Mouse (Mus musculus) embryonic facial prominence, embryonic 11.5 days (tissue): ENCODE results near the gene Atp5b. TPM values are rescaled to one million over a fixed set of nuclear protein-coding genes. Genes with fewer than 3 reads are reported as not detected.
"Not testable (repeated sequence)": the region's sequence is repeated elsewhere in the genome, so short reads cannot be mapped to it uniquely, and the experiment has no call there.

Experiments
- ATAC-seq: fragments of 200-750 bp; cut with Nextera tagmentation; replicated peaks from 2 replicates; pipeline ENCODE4 v1.8.0; 2017; ENCODE audit warnings: low read depth; ENCODE audit not compliant: insufficient number of reproducible peaks, low FRiP score, low TSS enrichment
- DNase-seq: peaks from one replicate; pipeline ENCODE4 v3.0.0-alpha.2; 2015; ENCODE audit warnings: low spot score
- H3K27ac ChIP-seq: fragments of 300-500 bp; sonication (generic); replicated peaks from 2 replicates; pipeline ENCODE4 v1.5.1; 2014; ENCODE audit warnings: mild to moderate bottlenecking, low read depth, low read length, control low read depth
- H3K27me3 ChIP-seq: fragments of 300-500 bp; sonication (generic); 2 replicates; pipeline ENCODE4 v1.6.1; 2014; ENCODE audit warnings: mild to moderate bottlenecking, low read length, moderate library complexity, mixed read lengths; ENCODE audit not compliant: control insufficient read depth, insufficient read depth
- H3K36me3 ChIP-seq: fragments of 300-500 bp; sonication (generic); replicated peaks from 2 replicates; pipeline ENCODE4 v1.6.1; 2014; ENCODE audit warnings: low read depth, mild to moderate bottlenecking, low read length, moderate library complexity, mixed read lengths; ENCODE audit not compliant: control insufficient read depth, insufficient read depth
- H3K4me1 ChIP-seq: fragments of 300-500 bp; sonication (generic); 2 replicates; pipeline ENCODE4 v1.6.1; 2014; ENCODE audit warnings: low read length, mixed read lengths; ENCODE audit not compliant: control insufficient read depth, insufficient read depth
- H3K4me2 ChIP-seq: fragments of 300-500 bp; sonication (generic); 2 replicates; pipeline ENCODE4 v1.6.1; 2014; ENCODE audit warnings: low read depth, mild to moderate bottlenecking, control low read depth, low read length, moderate library complexity
- H3K4me3 ChIP-seq: fragments of 300-500 bp; sonication (generic); 2 replicates; pipeline ENCODE4 v1.5.1; 2014; ENCODE audit warnings: low read depth, low read length, control low read depth
- H3K9ac ChIP-seq: fragments of 300-500 bp; sonication (generic); replicated peaks from 2 replicates; pipeline ENCODE4 v1.6.1; 2014; ENCODE audit warnings: mild to moderate bottlenecking, control low read depth, low read length
- H3K9me3 ChIP-seq: fragments of 300-500 bp; sonication (generic); replicated peaks from 2 replicates; pipeline ENCODE4 v1.6.1; 2016; ENCODE audit warnings: mild to moderate bottlenecking, low read length, inconsistent platforms, mixed read lengths; ENCODE audit not compliant: control insufficient read depth
- WGBS: fragments of 180-500 bp; shearing (Covaris S2); extraction: QIAGEN DNeasy Blood & Tissue Kit; methylation state at CpG from one replicate; pipeline ENCODE4 v1.1.7; 2014; 5-methylcytosine and 5-hydroxymethylcytosine counted together
- polyA plus RNA-seq: library from polyadenylated mRNA; unstranded; fragments of >200 nt; fragmentation: Nextera tagmentation; extraction: Ambion mirVana; gene quantifications from 2 replicates; pipeline ENCODE4 v1.2.1, GENCODE M21; 2014

Atp5b gene
- polyA plus RNA-seq, 1 experiment from 2014 or later, result 2,412 TPM

GRCm38 (mm10) chr10:128043041-128043835 lies 39.8 kb upstream of the Atp5b start:
- WGBS, result 81% methylated on average over 3 of the region's 3 CpGs
- H3K27me3 ChIP-seq, result no peaks in the 10 kb centered on the region
- H3K9me3 ChIP-seq, result no peaks in the 10 kb centered on the region
- DNase-seq, result no peak
- no peak overlapping the region for H3K4me2 ChIP-seq
- no peak overlapping the region for H3K27ac ChIP-seq
- H3K4me1 ChIP-seq, result no peaks in the 10 kb centered on the region
- H3K9ac ChIP-seq, result no peak overlapping the region
- no peak for ATAC-seq
- H3K4me3 ChIP-seq, result no peak overlapping the region
- peaks cover 18% of the 10 kb centered on the region for H3K36me3 ChIP-seq

- ATAC-seq, result no peak
- DNase-seq, result no peak
- Histone ChIP-seq H3K36me3 (peaks cover 24% of the 10 kb centered on the region), H3K4me1 (no peaks in the 10 kb centered on the region), H3K27ac (no peak overlapping the region), H3K9ac (no peak overlapping the region), H3K4me2 (no peak overlapping the region), H3K27me3 (no peaks in the 10 kb centered on the region), H3K4me3 (no peak overlapping the region), H3K9me3 (no peaks in the 10 kb centered on the region)
- 94% methylated on average over 8 of the region's 8 CpGs for WGBS
These were observed 34.9 kb upstream of the Atp5b start for GRCm38 (mm10) chr10:128048157-128048556.

- no peak overlapping the region for H3K9ac ChIP-seq
- peaks cover 22% of the 10 kb centered on the region for H3K36me3 ChIP-seq
- H3K4me1 ChIP-seq, result no peaks in the 10 kb centered on the region
- no peak overlapping the region for H3K27ac ChIP-seq
- no peak overlapping the region for H3K4me2 ChIP-seq
- H3K4me3 ChIP-seq, result no peak overlapping the region
- no peak for ATAC-seq
- H3K27me3 ChIP-seq, result no peaks in the 10 kb centered on the region
- H3K9me3 ChIP-seq, result no peaks in the 10 kb centered on the region
- no peak for DNase-seq
- WGBS, result 96% methylated on average over 2 of the region's 2 CpGs
These were observed 33.3 kb upstream of the Atp5b start for GRCm38 (mm10) chr10:128049741-128050140.

- H3K27ac ChIP-seq, result no peak overlapping the region
- ATAC-seq, result no peak
- H3K36me3 ChIP-seq, result peaks cover 22% of the 10 kb centered on the region
These were observed 32.7 kb upstream of the Atp5b start for GRCm38 (mm10) chr10:128050355-128050754.

GRCm38 (mm10) chr10:128051589-128051988 lies 31.5 kb upstream of the Atp5b start:
- WGBS, result 95% methylated on average over 5 of the region's 5 CpGs
- peaks cover 12% of the 10 kb centered on the region for H3K36me3 ChIP-seq
- no peak for ATAC-seq

More at GRCm38 (mm10) chr10:128050355-128050754, 32.7 kb upstream of the Atp5b start:
- 83% methylated on average over 2 of the region's 2 CpGs for WGBS
- no peak overlapping the region for H3K4me2 ChIP-seq
- H3K4me1 ChIP-seq, result no peaks in the 10 kb centered on the region
- no peaks in the 10 kb centered on the region for H3K9me3 ChIP-seq
- no peak overlapping the region for H3K9ac ChIP-seq
- DNase-seq, result no peak
- H3K4me3 ChIP-seq, result no peak overlapping the region
- no peaks in the 10 kb centered on the region for H3K27me3 ChIP-seq

GRCm38 (mm10) chr10:128052136-128052535 lies 30.9 kb upstream of the Atp5b start:
- not testable (repeated sequence) for H3K4me3 ChIP-seq, H3K9ac ChIP-seq, H3K27ac ChIP-seq, H3K4me2 ChIP-seq, ATAC-seq, H3K27me3 ChIP-seq, H3K36me3 ChIP-seq, DNase-seq, H3K4me1 ChIP-seq, H3K9me3 ChIP-seq
- WGBS, result 100% methylated on average over 1 of the region's 2 CpGs

More at GRCm38 (mm10) chr10:128051589-128051988, 31.5 kb upstream of the Atp5b start:
- no peaks in the 10 kb centered on the region for H3K9me3 ChIP-seq
- H3K9ac ChIP-seq, result no peak overlapping the region
- DNase-seq, result no peak
- H3K4me3 ChIP-seq, result no peak overlapping the region
- H3K27ac ChIP-seq, result no peak overlapping the region
- no peaks in the 10 kb centered on the region for H3K27me3 ChIP-seq
- H3K4me1 ChIP-seq, result no peaks in the 10 kb centered on the region
- H3K4me2 ChIP-seq, result no peak overlapping the region

- no peak overlapping the region for H3K4me2 ChIP-seq
These were observed 30.1 kb upstream of the Atp5b start for GRCm38 (mm10) chr10:128053001-128053400.

GRCm38 (mm10) chr10:128058184-128058583 lies 24.9 kb upstream of the Atp5b start:
- Histone ChIP-seq H3K9ac (peak overlapping the region; percentile 97), H3K4me3 (peak overlapping the region; percentile 98), H3K4me2 (peak overlapping the region; percentile 91), H3K36me3 (no peaks in the 10 kb centered on the region), H3K9me3 (no peaks in the 10 kb centered on the region), H3K27me3 (no peaks in the 10 kb centered on the region), H3K27ac (peak overlapping the region; percentile 99), H3K4me1 (peaks cover 3% of the 10 kb centered on the region)
- DNase-seq (no peak), ATAC-seq (no peak; the same call in 1 of the 2 replicates)
- WGBS, result 2% methylated on average over 18 of the region's 18 CpGs

More at GRCm38 (mm10) chr10:128053001-128053400, 30.1 kb upstream of the Atp5b start:
- WGBS, result 91% methylated on average over 8 of the region's 8 CpGs
- no peaks in the 10 kb centered on the region for H3K9me3 ChIP-seq
- peaks cover 9% of the 10 kb centered on the region for H3K36me3 ChIP-seq
- H3K27me3 ChIP-seq, result no peaks in the 10 kb centered on the region
- no peak for ATAC-seq
- no peak overlapping the region for H3K4me3 ChIP-seq
- H3K9ac ChIP-seq, result no peak overlapping the region
- no peak for DNase-seq
- H3K4me1 ChIP-seq, result no peaks in the 10 kb centered on the region
- no peak overlapping the region for H3K27ac ChIP-seq
